Mouse (Mus musculus) hematopoietic stem cell, adult 5-6 weeks (primary cell): ENCODE results near the gene Gm10570. TPM values are rescaled to one million over a fixed set of nuclear protein-coding genes. Genes with fewer than 3 reads are reported as not detected.

ENCODE experiments used
- total RNA-seq: library from RNA; stranded (forward); fragments of 172-1452, 232-1000 nt; gene quantifications from 2 replicates; pipeline ENCODE4 v1.2.3, GENCODE M21; 2017

The Gm10570 gene
- total RNA-seq, 1 experiment from 2014 or later, result not detected

Other genes with a start within 250 kb of the Gm10570 start
- 15.4 and 17.9 TPM in 2 replicates for gene Pef1, start 206.1 kb downstream of the Gm10570 start, total RNA-seq
- gene Hcrtr1, start 169.3 kb downstream of the Gm10570 start, total RNA-seq, result not detected in 2 replicates
- gene Tinagl1, start 133.6 kb downstream of the Gm10570 start, total RNA-seq, result 2.3 and 6.8 TPM in 2 replicates
- gene Gm853, start 86.3 kb downstream of the Gm10570 start, total RNA-seq, result not detected in 2 replicates
- not detected in 2 replicates for gene Serinc2, start 29.5 kb downstream of the Gm10570 start, total RNA-seq
- not detected in 2 replicates for gene Fabp3, start 79 bp downstream of the Gm10570 start, total RNA-seq
- gene Zcchc17, start 51.3 kb upstream of the Gm10570 start, total RNA-seq, result 60.8 and 78.6 TPM in 2 replicates
- 52.8 and 90.8 TPM in 2 replicates for gene Snrnp40, start 51.5 kb upstream of the Gm10570 start, total RNA-seq